Mouse (Mus musculus): ENCODE measurements around the gene Eif4enif1.
"Not testable (repeated sequence)": the region's sequence is repeated elsewhere in the genome, so short reads cannot be mapped to it uniquely, and the experiment has no call there.

DNA sequence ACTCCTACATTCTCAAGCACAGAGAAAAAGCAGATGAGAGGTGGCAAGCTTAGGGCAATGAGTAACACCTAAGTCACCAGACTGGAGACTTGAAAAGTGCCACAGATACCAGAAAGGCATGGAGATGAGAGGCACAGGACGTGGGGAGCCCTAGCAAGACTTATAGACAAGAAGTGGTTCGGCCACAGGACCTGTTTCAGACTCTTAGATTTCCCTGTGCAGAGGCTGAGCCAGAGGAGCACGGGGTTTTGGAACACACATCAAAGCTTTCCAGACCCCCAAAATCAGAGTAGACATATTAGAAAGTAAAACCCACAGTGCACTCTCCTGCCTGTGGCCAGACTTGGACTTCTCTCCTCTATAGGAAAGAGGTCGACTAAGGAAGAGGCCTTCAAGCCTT, 20.9 kb upstream of the Eif4enif1 start:
- TF ChIP-seq GATA1 (IDR thresholded peaks at IDR 0.05; ENCODE audit: borderline replicate concordance, low read length); TAL1 (conservative IDR thresholded peaks at IDR 0.05; ENCODE audit: low read depth, low read length): not testable (repeated sequence)

Data from G1E (cell line).